Mouse (Mus musculus) myocyte (in vitro differentiated cells): ENCODE data around the gene Rnf216.

ENCODE experiments used
- MAX ChIP-seq: IDR thresholded peaks from one replicate; pipeline ENCODE4 v1.6.1; 2011; ENCODE audit warnings: low read depth, mild to moderate bottlenecking, control low read depth
- MYOG ChIP-seq, 3 experiments: IDR thresholded peaks; one replicate each; pipeline ENCODE4 v1.6.1; 2011; ENCODE audit warnings: control low read depth in 2 of 3, low read depth in 2 of 3, mild to moderate bottlenecking in 2 of 3; ENCODE audit not compliant: insufficient read length in 2 of 3, control insufficient read depth in 1 of 3, insufficient read depth in 1 of 3
- POLR2A ChIP-seq: IDR thresholded peaks from one replicate; pipeline ENCODE4 v1.6.1; 2011; ENCODE audit warnings: low read depth, mild to moderate bottlenecking, control low read depth, moderate library complexity; ENCODE audit not compliant: insufficient read length
- POLR2AphosphoS2 ChIP-seq: IDR thresholded peaks from one replicate; pipeline ENCODE4 v1.6.1; 2011; ENCODE audit warnings: low read depth, control low read depth; ENCODE audit not compliant: insufficient read length
- USF1 ChIP-seq: IDR thresholded peaks from one replicate; pipeline ENCODE4 v1.6.1; 2011; ENCODE audit warnings: low read depth, mild to moderate bottlenecking, control low read depth, moderate library complexity

DNA sequence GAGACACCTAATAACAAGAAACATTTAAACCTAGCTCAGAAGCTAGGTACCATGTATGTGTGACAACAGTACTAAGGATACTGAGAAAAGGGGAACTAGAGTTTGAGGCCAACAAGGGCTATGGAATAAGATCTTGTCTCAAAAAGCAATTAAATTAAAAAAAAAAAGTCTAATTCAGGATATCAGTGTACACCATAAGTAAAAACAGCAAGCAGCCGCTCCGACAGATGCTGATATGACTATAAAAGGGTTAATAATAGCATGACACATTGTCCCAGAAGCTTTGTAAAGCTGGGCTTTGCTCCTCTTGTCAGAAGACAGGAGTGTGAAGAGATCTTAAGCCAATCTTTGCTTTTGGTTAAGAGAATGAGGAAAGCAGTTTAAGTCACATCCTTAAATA lies 36.8 kb downstream of the Rnf216 start:
- TF ChIP-seq MYOG (IDR thresholded peaks at IDR 0.05; ENCODE audit: control insufficient read depth in 1 of 3, insufficient read depth in 1 of 3, insufficient read length in 2 of 3, low read depth in 2 of 3) (no peak), USF1 (no peak), POLR2AphosphoS2 (no peak), POLR2A (no peak), MAX (no peak)
